ENCODE assay signal across 21 mouse cellular contexts in genomic region chr5:148956898-148957535, GRCm38 (mm10). TPM values are rescaled to one million over a fixed set of nuclear protein-coding genes. Genes with fewer than 3 reads are reported as not detected.
DNase-seq lines count a peak whose midpoint lies in the region; ATAC-seq and TF ChIP-seq lines count a peak whose summit lies in the region.
"Had no signal": no experiment of that assay in that cellular context is flagged by ENCODE, and none has a peak within 500 bp of the region (broad histone marks: within the 10 kb centered on the region; RNA-seq: fewer than 3 reads in every experiment).

No protein-coding gene starts in this region.

- no peak for DNase-seq in intestine, embryonic 14.5 days (ENCODE audit: low spot score)
- peak; percentile 44 for DNase-seq in thymus, postnatal 0 days (ENCODE audit: low spot score)
- no peak for DNase-seq in thymus, postnatal 14 days
- DNase-seq in gastrocnemius, adult 18-20 months (ENCODE audit: low spot score) = no peak
- no peak for DNase-seq in neural tube, embryonic 10.5 days (ENCODE audit: extremely low spot score, low spot score)
- no peak for DNase-seq in layer of hippocampus, adult 18-20 months (ENCODE audit: low spot score in 2 of 2)
- DNase-seq: adrenal gland, postnatal 14 days; cerebellum, adult 2 months; heart, adult 18-20 months; kidney, adult 11 months had no signal

- no peaks in the 10 kb centered on the region for H3K27me3 ChIP-seq in intestine, embryonic 14.5 days (replicated peaks; ENCODE audit: control insufficient read depth, insufficient read depth, low read length)
- H3K27me3 ChIP-seq in intestine, postnatal 0 days (replicated peaks; ENCODE audit: control insufficient read depth, insufficient read depth, low read length) = no peaks in the 10 kb centered on the region
- H3K27me3 ChIP-seq in liver, embryonic 15.5 days = no peaks in the 10 kb centered on the region
- H3K27me3 ChIP-seq: limb, embryonic 13.5 days had no signal

- no peak overlapping the region for H3K4me3 ChIP-seq in intestine, embryonic 14.5 days (ENCODE audit: low read depth, low read length)
- no peak overlapping the region for H3K4me3 ChIP-seq in intestine, postnatal 0 days (ENCODE audit: low read depth, low read length)
- H3K4me3 ChIP-seq in liver, embryonic 15.5 days (replicated peaks) = no peak overlapping the region
- H3K4me3 ChIP-seq: layer of hippocampus, adult 2 months; limb, embryonic 13.5 days; midbrain, embryonic 12.5 days; myocyte had no signal

- H3K9me3 ChIP-seq in intestine, embryonic 14.5 days (ENCODE audit: control insufficient read depth, low read length) = no peaks in the 10 kb centered on the region
- H3K9me3 ChIP-seq in intestine, postnatal 0 days (ENCODE audit: control insufficient read depth) = no peaks in the 10 kb centered on the region
- H3K9me3 ChIP-seq in liver, embryonic 15.5 days (replicated peaks) = no peaks in the 10 kb centered on the region
- H3K9me3 ChIP-seq: limb, embryonic 13.5 days; midbrain, embryonic 12.5 days had no signal

- TF ChIP-seq CTCF in intestine, postnatal 0 days (IDR thresholded peaks at IDR 0.05; ENCODE audit: low read depth) = no peak

- no peak overlapping the region for H3K4me2 ChIP-seq in intestine, embryonic 14.5 days (ENCODE audit: low read length)
- H3K4me2 ChIP-seq in intestine, postnatal 0 days (replicated peaks; ENCODE audit: low read depth) = no peak overlapping the region
- H3K4me2 ChIP-seq in liver, embryonic 15.5 days = peak overlapping the region; percentile 15
- H3K4me2 ChIP-seq: limb, embryonic 13.5 days; midbrain, embryonic 12.5 days had no signal

- peaks cover 7% of the 10 kb centered on the region; the same call in 1 of the 2 replicates for H3K4me1 ChIP-seq in intestine, embryonic 14.5 days (replicated peaks; ENCODE audit: control insufficient read depth, insufficient read depth, low read length)
- H3K4me1 ChIP-seq in intestine, postnatal 0 days (replicated peaks; ENCODE audit: control insufficient read depth, insufficient read depth, low read length) = peaks cover 9% of the 10 kb centered on the region; the same call in 1 of the 2 replicates
- peaks cover 71% of the 10 kb centered on the region for H3K4me1 ChIP-seq in liver, embryonic 15.5 days (replicated peaks)

- WGBS in intestine, embryonic 14.5 days = 39% methylated on average over 9 of the region's 9 CpGs
- WGBS in intestine, postnatal 0 days = 24% methylated on average over 9 of the region's 9 CpGs
- WGBS in liver, embryonic 15.5 days (ENCODE audit: insufficient replicate concordance) = 36% methylated on average over 9 of the region's 9 CpGs

- H3K9ac ChIP-seq in intestine, embryonic 14.5 days (ENCODE audit: low read length) = no peak overlapping the region
- no peak overlapping the region for H3K9ac ChIP-seq in intestine, postnatal 0 days (ENCODE audit: low read depth, low read length)
- H3K9ac ChIP-seq in liver, embryonic 15.5 days = no peak overlapping the region
- H3K9ac ChIP-seq: limb, embryonic 13.5 days; midbrain, embryonic 12.5 days had no signal

- no peak for ATAC-seq in intestine, embryonic 14.5 days (replicated peaks; ENCODE audit: low FRiP score, low TSS enrichment, low read depth)
- ATAC-seq in intestine, postnatal 0 days = no peak
- ATAC-seq in liver, embryonic 15.5 days (ENCODE audit: insufficient read depth) = no peak
- ATAC-seq: forebrain, embryonic 14.5 days had no signal

- H3K27ac ChIP-seq in intestine, embryonic 14.5 days (ENCODE audit: low read depth) = peak overlapping the region; percentile 61; the same call in 1 of the 2 replicates
- H3K27ac ChIP-seq in intestine, postnatal 0 days (ENCODE audit: low read depth, low read length) = no peak overlapping the region
- H3K27ac ChIP-seq in liver, embryonic 15.5 days (replicated peaks) = peak overlapping the region; percentile 74; the same call in 1 of the 2 replicates
- H3K27ac ChIP-seq: layer of hippocampus, adult 2 months; limb, embryonic 13.5 days; macrophage; midbrain, embryonic 12.5 days had no signal

- no peaks in the 10 kb centered on the region for H3K36me3 ChIP-seq in intestine, embryonic 14.5 days (ENCODE audit: control insufficient read depth, insufficient read depth, low read length)
- H3K36me3 ChIP-seq in intestine, postnatal 0 days (ENCODE audit: control insufficient read depth, insufficient read depth) = no peaks in the 10 kb centered on the region
- no peaks in the 10 kb centered on the region for H3K36me3 ChIP-seq in liver, embryonic 15.5 days (replicated peaks)
- H3K36me3 ChIP-seq: limb, embryonic 13.5 days; midbrain, embryonic 12.5 days had no signal

RNA-seq across cellular contexts. Expression of gene Katnal1, which starts 27.9 kb away (rescaled TPM):
- 10.9 and 15.6 TPM in 2 replicates for polyA plus RNA-seq in intestine, embryonic 14.5 days (2014; fragmentation: Nextera tagmentation; extraction: Ambion mirVana)
- 2.7 and 2.9 TPM in 2 replicates for polyA plus RNA-seq in intestine, postnatal 0 days (2015; fragmentation: Nextera tagmentation; extraction: Ambion mirVana)
- 6.7 and 6.8 TPM in 2 replicates for polyA plus RNA-seq in thymus, postnatal 0 days (2015; fragmentation: Nextera tagmentation; extraction: Ambion mirVana)
- 8.1 and 9.0 TPM in 2 replicates for polyA plus RNA-seq in liver, embryonic 15.5 days (2015; fragmentation: Nextera tagmentation; extraction: Ambion mirVana)
- total RNA-seq in gastrocnemius, adult 18-20 months (2021) = 1 to 10 TPM; 4.5 to 6.0 TPM
- 10 to 100 TPM; 62.6 to 65.4 TPM for total RNA-seq in layer of hippocampus, adult 18-20 months (2021)

RNA-seq across cellular contexts. Expression of gene Gm42791, which starts 37.9 kb away (rescaled TPM):
- polyA plus RNA-seq in intestine, embryonic 14.5 days (2014; fragmentation: Nextera tagmentation; extraction: Ambion mirVana) = 2.2 TPM in 1 of 2 replicates, not detected in the other
- not detected in 2 replicates for polyA plus RNA-seq in intestine, postnatal 0 days (2015; fragmentation: Nextera tagmentation; extraction: Ambion mirVana)
- polyA plus RNA-seq in thymus, postnatal 0 days (2015; fragmentation: Nextera tagmentation; extraction: Ambion mirVana) = 0.79 TPM in 1 of 2 replicates, not detected in the other
- 1.1 TPM in 1 of 2 replicates, not detected in the other for polyA plus RNA-seq in liver, embryonic 15.5 days (2015; fragmentation: Nextera tagmentation; extraction: Ambion mirVana)
- 1 to 10 TPM; 2.1 to 5.3 TPM for total RNA-seq in gastrocnemius, adult 18-20 months (2021)
- 10 to 100 TPM; 32.0 to 32.9 TPM for total RNA-seq in layer of hippocampus, adult 18-20 months (2021)
- polyA plus RNA-seq: cerebellum, adult 2 months; forebrain, embryonic 14.5 days; heart, embryonic 16.5 days; hindbrain, embryonic 11.5 days; spleen, adult 2 months had no signal
